Mouse (Mus musculus): Measurements from ENCODE around the gene Ccno.
"Not testable (repeated sequence)": the region's sequence is repeated elsewhere in the genome, so short reads cannot be mapped to it uniquely, and the experiment has no call there.

The Ccno gene

DNA sequence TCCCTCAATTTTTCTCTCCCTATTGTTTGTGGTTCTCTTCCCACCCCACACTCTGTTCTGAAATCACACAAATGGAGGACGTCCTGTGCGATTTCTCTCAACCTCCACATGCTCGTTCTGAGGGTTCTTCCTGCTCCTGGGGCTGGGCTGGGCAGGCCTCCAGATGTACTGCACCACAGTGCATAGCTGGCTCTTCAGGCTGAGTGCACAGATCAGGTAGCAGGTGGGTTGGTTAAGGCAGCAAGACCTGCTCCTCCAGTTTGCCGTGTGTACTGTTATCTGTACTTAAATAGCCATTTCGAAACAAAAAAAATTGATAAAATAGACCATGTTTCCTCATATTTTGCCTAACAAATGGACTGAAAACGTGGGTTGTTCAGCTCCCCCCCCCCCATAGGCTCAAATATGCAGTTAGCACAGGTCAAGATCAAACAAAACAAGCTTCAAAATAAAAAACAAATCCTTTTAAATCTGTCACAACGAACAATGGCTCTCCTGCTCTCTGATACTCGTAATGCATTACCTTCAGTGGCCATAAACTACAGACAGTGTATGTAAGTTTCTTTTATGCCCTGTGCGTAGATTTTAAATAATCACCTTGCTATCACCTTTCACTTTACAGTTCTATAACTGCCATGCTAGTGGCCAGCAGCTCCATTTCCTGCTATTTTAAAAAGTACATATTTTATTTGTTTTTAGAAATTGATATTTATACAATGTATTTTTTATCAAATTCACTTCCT lies 13.1 kb downstream of the Ccno start:
- DNase-seq (ENCODE audit: low read depth): no peak

DNA sequence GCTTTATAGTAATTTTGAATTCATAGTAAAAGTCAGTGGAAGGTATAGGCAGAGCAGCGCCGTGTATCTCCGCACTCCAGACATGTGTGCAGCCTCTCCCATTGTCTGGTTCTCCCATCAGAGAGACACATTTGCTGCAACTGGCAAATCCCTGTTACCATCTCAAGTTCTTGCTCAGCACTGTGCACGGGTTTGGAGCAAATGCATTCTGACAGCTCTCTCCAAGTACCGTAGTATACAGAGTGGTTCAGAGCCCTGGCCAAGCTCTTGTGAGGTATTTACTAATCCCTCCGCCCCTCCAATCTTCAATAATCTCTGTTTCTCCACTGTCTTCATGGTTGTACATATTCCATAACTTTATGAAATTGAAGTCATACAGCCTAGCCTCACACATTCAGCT lies 25.1 kb downstream of the Ccno start:
- DNase-seq (ENCODE audit: low read depth): no peak

DNA sequence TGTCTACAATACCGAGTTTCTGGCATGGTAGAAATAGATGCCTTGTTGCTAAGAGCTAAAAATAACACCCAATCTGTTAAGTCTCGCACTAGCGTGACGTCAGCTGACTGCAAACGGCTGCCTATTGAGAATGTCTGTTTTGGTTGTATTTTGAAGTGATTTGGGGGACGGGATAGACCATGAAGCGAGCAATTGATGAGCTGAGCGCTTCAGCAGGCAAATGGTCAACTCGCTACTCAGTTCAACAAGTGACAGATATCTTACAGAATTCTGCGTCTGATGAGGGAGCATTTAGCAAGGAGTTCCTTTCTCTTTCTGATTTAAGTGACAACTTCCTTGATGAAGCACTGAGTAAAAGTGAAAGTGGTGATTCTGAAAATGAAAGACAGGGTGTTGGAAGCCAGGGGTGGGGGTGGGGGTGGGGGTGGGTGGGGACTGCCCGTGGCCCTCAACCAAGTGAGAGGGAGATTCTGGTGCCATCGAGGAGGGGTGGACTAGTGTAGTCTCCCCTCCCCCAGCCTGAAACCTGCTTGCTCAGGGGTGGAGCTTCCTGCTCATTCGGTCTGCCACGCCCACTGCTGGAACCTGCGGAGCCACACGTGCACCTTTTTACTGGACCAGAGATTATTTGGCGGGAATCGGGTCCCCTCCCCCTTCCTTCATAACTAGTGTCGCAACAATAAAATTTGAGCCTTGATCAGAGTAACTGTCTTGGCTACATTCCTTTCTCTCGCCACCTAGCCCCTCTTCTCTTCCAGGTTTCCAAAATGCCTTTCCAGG lies 25.8 kb downstream of the Ccno start:
- not testable (repeated sequence) for DNase-seq (ENCODE audit: low read depth)

DNA sequence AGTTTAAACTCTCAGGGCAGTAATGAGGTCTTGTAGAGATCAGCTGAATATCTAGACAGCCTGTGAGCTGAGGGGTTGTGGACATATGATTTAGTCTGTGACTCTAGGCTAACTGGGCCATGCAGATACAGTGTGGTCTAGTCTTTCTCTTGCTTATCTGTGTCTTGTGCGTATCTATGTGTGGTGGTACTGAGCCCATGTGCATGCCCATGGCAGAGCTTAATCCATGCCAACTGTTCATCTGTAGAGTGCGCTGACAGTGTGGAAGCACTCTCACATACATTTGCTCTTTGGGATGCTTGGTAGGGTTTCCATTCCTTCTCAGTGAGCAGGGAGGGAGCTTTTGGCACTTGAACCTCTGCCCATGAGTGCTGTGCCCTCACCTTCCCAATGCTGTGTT lies 33.9 kb downstream of the Ccno start:
- DNase-seq (ENCODE audit: low read depth): no peak

DNA sequence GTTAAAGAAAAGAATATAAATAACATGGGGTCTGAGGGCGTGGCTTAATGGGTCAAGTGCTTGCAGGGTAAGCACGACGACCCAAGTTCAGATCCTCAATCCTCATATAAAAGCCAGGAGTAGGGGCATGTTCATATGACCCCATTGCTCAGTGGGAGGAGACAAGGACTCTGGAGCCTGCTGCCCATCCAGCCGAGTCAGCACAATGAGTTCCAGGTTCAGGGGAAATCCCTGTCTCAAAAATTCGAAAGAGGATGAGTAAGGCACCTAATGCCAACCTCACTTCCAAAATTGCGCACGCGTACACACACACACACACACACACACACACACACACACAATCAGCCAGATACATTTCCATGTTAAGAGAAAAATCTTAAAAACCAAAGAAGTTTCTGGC lies 34.9 kb downstream of the Ccno start:
- DNase-seq (ENCODE audit: low read depth): no peak

DNA sequence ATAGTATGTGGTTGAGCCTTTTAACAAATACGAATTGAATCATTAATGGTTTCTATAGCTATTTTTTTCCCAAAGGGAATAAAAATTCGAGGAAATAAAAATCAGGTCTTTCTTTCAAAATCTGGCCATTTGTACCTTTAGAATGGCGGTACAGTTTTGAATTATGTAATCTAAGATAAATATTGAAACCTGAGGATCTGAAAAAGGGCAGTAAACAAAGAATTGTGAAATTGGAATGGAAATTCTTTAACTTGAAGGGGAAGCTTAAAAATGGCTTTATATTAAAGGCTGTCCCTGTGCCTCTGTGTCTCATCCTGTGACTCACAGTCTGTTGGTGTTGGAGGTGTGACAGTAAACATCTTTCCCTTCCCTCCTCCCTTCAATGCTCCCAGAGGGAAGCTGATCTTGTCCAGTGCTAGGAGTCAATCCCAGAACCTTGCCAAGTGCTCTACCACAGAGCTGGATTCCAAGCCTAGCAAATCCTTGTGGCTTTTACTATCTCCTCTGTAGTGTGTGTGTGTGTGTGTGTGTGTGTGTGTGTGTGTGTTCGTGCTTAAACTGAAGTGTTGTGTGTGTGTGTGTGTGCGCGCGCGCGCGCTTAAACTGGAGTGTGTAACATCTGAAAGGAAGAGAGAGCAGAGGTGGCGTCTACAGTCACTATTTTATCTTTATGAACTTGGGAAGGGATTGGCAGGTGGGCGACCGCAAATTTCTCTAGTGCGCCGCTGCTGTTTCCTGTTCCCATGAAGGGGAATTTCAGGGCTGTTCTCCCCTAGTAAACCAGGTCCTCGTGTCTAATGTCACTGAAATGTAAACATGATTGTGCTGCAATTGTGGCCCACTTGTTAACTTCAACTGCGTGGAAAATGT lies 35.9 kb downstream of the Ccno start:
- DNase-seq (ENCODE audit: low read depth): no peak

DNA sequence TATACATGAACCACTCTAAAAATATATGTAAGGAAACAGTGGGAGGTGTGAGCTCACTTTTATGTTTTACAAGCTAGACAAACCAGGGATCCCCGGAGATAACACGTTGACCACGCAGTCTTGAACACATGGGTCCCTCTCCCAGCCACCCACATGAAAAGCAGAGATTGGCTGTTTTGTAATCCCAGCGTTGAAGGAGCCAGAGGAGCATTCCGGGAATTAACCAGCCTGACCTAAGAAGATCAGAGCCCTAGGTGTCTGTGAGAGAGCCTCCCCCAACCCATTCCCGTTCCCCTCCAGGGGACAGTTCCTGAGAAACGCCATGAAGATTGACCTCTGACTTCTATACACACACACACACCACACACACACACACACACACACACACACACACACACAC lies 43.7 kb downstream of the Ccno start:
- DNase-seq (ENCODE audit: low read depth): no peak

DNA sequence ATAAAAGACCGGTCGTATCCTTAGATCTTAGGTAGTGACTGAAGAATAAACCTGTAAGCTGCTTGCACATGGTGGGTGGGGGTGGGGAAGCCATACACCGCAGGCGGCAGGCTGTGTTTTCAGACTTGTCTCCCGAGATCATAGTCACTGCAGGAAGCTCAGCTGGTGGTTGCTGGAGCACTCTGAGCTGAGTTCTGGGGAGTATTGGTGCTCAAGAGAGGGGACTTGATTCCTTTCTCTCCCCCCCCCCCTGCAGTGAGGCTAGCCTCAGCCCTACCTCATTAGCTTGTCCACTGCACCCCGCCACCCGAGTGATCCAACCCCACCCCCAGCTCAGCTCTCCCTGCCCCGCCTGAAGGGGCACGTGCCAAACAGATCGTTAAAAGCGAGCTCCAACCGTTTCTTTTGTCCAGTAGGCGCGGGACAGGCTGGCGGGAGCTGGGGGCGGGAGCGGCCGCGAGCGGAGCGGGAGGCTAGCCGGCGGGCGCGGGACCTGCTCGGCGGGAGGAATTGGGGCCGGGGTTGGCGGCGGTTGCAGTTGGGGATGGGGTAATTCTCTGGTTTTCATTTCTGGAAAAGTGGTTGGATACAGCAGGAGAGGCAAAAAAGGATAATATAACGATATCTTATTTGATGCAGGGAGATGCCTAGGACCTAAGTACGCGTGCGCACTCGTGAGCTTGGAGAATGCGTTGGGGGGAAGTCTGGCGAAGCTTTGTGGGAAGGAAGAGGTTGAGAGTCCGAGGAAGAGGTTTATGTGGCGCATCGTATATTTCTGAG lies 44.4 kb downstream of the Ccno start:
- DNase-seq (ENCODE audit: low read depth): no peak

DNA sequence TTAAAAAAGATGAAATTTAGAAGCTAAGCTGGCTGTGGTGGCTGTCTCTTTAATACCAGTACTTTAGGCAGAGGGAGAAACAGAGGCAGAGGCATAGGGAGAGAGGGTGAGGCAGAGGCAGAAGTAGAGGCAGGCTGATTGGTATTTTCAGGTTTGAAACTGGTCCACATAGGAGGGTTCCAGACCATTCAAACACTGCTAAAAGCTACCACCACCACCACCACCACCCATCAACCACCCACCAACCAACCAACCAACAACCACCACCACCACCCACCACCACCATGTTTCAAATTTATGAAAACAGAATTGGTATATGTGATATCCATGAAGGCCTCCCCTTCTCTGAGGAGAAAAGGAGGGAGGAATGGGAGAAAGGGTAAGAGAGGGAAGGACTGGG lies 45.2 kb downstream of the Ccno start:
- DNase-seq (ENCODE audit: low read depth): no peak

DNA sequence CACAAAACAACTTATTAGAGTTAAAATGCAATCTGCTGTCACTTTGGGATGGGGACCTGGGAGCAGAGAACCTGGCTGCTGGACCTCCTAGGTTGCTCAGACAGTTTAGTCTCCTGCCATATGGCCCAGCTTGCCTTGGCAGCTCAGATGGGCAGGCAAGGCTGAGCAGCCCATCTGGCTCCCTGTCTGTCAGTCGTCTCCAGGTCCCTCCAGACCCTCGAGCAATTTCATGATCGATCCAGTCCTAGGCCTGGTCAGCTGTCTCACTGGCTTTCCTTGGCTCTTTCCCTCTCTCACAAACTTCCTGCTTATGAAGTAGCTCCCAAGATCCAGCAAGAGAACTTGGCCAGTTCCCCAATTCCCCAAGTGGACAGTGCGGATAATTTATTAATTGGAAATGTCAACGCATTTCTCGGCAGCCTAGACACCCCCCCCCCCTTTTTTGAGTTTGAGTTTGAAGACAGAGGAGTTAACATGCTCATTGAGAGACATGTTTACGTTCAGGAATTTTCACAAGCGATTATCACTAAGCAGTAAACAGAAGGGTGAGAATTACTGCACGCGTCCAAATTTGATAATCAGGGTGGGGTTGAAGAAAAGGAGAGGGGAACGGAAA lies 46.8 kb downstream of the Ccno start:
- peak; percentile 21 for DNase-seq (ENCODE audit: low read depth)

DNA sequence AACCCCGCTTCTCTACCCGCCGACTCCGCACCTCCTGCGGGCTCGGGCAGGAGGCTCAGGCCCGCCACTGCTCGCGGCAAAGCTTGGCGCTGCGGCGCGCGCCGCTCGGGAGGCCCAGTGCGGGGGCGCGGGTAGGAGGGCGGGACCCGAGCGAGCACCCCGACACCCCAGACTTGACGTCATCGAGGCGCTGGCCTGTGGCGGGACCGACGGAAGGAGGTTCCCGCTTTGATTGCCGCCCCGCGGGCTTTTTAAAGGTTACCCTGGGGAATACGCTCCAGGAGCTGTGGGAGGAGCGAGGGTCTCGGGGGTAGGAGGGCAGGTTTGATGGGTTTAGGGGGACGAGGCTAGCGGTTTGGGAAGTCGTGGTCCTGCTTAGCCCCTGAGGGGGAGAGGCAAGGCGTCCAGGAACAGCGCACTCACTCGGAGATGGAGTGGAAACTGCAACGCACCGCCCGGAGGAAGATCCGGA lies 47.4 kb downstream of the Ccno start, which contains the start of gene Cdc20b:
Cdc20b (plus strand) TSS at position 162 of the 472 bp plus-strand sequence.
- peak; percentile 65 for DNase-seq (ENCODE audit: low read depth)

DNA sequence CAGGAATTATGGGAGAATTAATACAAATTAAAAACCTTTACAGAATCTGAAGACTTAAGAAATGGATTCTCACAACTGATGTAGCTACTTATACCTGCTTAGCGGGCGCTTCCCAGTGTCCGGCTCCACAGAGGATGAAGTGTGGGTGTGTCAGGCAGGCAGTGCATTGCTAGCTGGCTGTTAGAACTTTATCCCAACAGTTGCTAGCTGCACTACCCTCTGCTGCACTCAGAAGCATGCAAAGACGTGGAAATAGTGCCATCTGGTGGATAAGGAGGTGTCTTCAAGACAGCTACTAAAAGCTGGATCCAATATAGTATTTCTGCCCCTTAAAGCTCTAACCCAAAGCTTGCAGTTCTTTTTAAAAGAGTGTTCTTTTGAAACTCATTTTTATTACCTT lies 48.2 kb downstream of the Ccno start:
- DNase-seq (ENCODE audit: low read depth): peak; percentile 85

All from c-Kit-positive CD71-positive TER-119-negative erythroid progenitor cells, embryonic 14.5 days (primary cell).